Mouse (Mus musculus) urinary bladder, postnatal 4 days (tissue): Measurements from ENCODE around the gene Hvcn1.

Experiments
- DNase-seq, 2 experiments: peaks; one replicate each; pipeline ENCODE4 v3.0.0; 2021 to 2022; ENCODE audit warnings: low spot score in 2 of 2

Hvcn1 gene

GRCm38 (mm10) chr5:122234319-122235195 lies 28.0 kb downstream of the Hvcn1 start:
- DNase-seq: no peak

- DNase-seq: no peak
Observed at GRCm38 (mm10) chr5:122235196-122235836, 28.7 kb downstream of the Hvcn1 start.

- no peak for DNase-seq
Observed at GRCm38 (mm10) chr5:122237200-122237599, 30.6 kb downstream of the Hvcn1 start.

GRCm38 (mm10) chr5:122239618-122240017 lies 33.0 kb downstream of the Hvcn1 start:
- DNase-seq: no peak

GRCm38 (mm10) chr5:122240521-122240920 lies 33.9 kb downstream of the Hvcn1 start:
- no peak for DNase-seq

GRCm38 (mm10) chr5:122240989-122241388 lies 34.4 kb downstream of the Hvcn1 start:
- no peak for DNase-seq

- no peak for DNase-seq
Observed at GRCm38 (mm10) chr5:122242521-122243123, 36.0 kb downstream of the Hvcn1 start.

GRCm38 (mm10) chr5:122243781-122244523 lies 37.3 kb downstream of the Hvcn1 start:
- DNase-seq: no peak

- no peak for DNase-seq
Observed at GRCm38 (mm10) chr5:122245186-122245585, 38.6 kb downstream of the Hvcn1 start.

GRCm38 (mm10) chr5:122246547-122247167 lies 40.1 kb downstream of the Hvcn1 start:
- no peak for DNase-seq

- DNase-seq: no peak
Observed at GRCm38 (mm10) chr5:122247529-122247928, 40.9 kb downstream of the Hvcn1 start.

- no peak for DNase-seq
Observed at GRCm38 (mm10) chr5:122247934-122248333, 41.3 kb downstream of the Hvcn1 start.

- DNase-seq: no peak
Observed at GRCm38 (mm10) chr5:122249281-122249680, 42.7 kb downstream of the Hvcn1 start.

- no peak for DNase-seq
Observed at GRCm38 (mm10) chr5:122251895-122252606, 45.4 kb downstream of the Hvcn1 start.

GRCm38 (mm10) chr5:122258027-122258741 lies 51.6 kb downstream of the Hvcn1 start:
- DNase-seq: no peak

GRCm38 (mm10) chr5:122262104-122262503 lies 55.5 kb downstream of the Hvcn1 start:
- DNase-seq: no peak

GRCm38 (mm10) chr5:122263933-122264905 lies 57.6 kb downstream of the Hvcn1 start, which contains the start of gene Tctn1:
Tctn1 (minus strand) TSS chr5:122264460.
- peak; percentile 84 to 93 for DNase-seq

- no peak for DNase-seq
Observed at GRCm38 (mm10) chr5:122265187-122265586, 58.6 kb downstream of the Hvcn1 start.

GRCm38 (mm10) chr5:122265942-122266341 lies 59.3 kb downstream of the Hvcn1 start:
- DNase-seq: no peak
